Mouse (Mus musculus) C2C12 (cell line): ENCODE measurements around the gene Ppfia1. TPM values are rescaled to one million over a fixed set of nuclear protein-coding genes. Genes with fewer than 3 reads are reported as not detected.

ENCODE experiments used
- H3K27me3 ChIP-seq: one replicate; pipeline ENCODE4 v1.6.1; 2011; ENCODE audit not compliant: control insufficient read depth, insufficient read depth, insufficient read length
- H3K36me3 ChIP-seq: one replicate; pipeline ENCODE4 v1.6.1; 2011; ENCODE audit not compliant: control insufficient read depth, insufficient read depth
- H3K4me3 ChIP-seq: one replicate; pipeline ENCODE4 v1.5.1; 2011; ENCODE audit warnings: mild to moderate bottlenecking, control low read depth; ENCODE audit not compliant: poor library complexity, insufficient read depth, severe bottlenecking
- H3K79me2 ChIP-seq: one replicate; pipeline ENCODE4 v1.6.1; 2011; ENCODE audit not compliant: control insufficient read depth, insufficient read depth
- H3K79me3 ChIP-seq: one replicate; pipeline ENCODE4 v1.6.1; 2011; ENCODE audit warnings: low read depth, control low read depth
- H3ac ChIP-seq: one replicate; pipeline ENCODE3; 2011; ENCODE audit warnings: low read depth; ENCODE audit not compliant: control insufficient read depth, insufficient read length
- CEBPB ChIP-seq: IDR thresholded peaks from one replicate; pipeline ENCODE4 v1.6.1; 2011; ENCODE audit warnings: low read depth, mild to moderate bottlenecking, control low read depth, moderate library complexity
- CTCF ChIP-seq: IDR thresholded peaks from one replicate; pipeline ENCODE4 v1.5.1; 2011; ENCODE audit not compliant: control insufficient read depth, insufficient read depth, insufficient read length
- FOSL1 ChIP-seq: IDR thresholded peaks from one replicate; pipeline ENCODE4 v1.8.0; 2011; ENCODE audit warnings: mild to moderate bottlenecking, low read length; ENCODE audit not compliant: poor library complexity, insufficient read depth, severe bottlenecking
- MAX ChIP-seq: IDR thresholded peaks from one replicate; pipeline ENCODE4 v1.6.1; 2011; ENCODE audit warnings: mild to moderate bottlenecking, control low read depth
- MYOD1 ChIP-seq: IDR thresholded peaks from one replicate; pipeline ENCODE4 v1.6.1; 2011; ENCODE audit warnings: low read depth; ENCODE audit not compliant: control insufficient read depth, insufficient read length
- MYOG ChIP-seq: IDR thresholded peaks from one replicate; pipeline ENCODE4 v1.6.1; 2011; ENCODE audit not compliant: control insufficient read depth, insufficient read length; ENCODE audit errors: extremely low read depth
- USF1 ChIP-seq: IDR thresholded peaks from one replicate; pipeline ENCODE4 v1.6.1; 2011; ENCODE audit warnings: low read depth, mild to moderate bottlenecking, control low read depth, moderate library complexity
- polyA plus RNA-seq: library from polyadenylated mRNA; unstranded; fragments of >200 nt; fragmentation: generic; extraction: Trizol; gene quantifications from one replicate; pipeline ENCODE4 v1.2.1, GENCODE M21; 2012; ENCODE audit warnings: missing spikeins

Ppfia1 gene
- polyA plus RNA-seq, 1 experiment = 25.6 TPM

GRCm38 (mm10) chr7:144541351-144541750 is 12.2 kb downstream of the Ppfia1 start:
- Histone ChIP-seq H3K4me3 (no peak overlapping the region), H3K27me3 (no peaks in the 10 kb centered on the region), H3ac (no peak overlapping the region), H3K79me3 (peaks cover 44% of the 10 kb centered on the region), H3K36me3 (peaks cover 5% of the 10 kb centered on the region), H3K79me2 (peaks cover 89% of the 10 kb centered on the region)
- TF ChIP-seq FOSL1 = no peak
- TF ChIP-seq CTCF = no peak
- no peak for TF ChIP-seq MYOD1
- no peak for TF ChIP-seq MAX
- TF ChIP-seq USF1 = no peak
- no peak for TF ChIP-seq MYOG

GRCm38 (mm10) chr7:144539146-144539545 is 14.4 kb downstream of the Ppfia1 start:
- Histone ChIP-seq H3ac (no peak overlapping the region), H3K79me3 (peaks cover 41% of the 10 kb centered on the region), H3K36me3 (peaks cover 5% of the 10 kb centered on the region), H3K4me3 (no peak overlapping the region), H3K79me2 (peaks cover 89% of the 10 kb centered on the region), H3K27me3 (no peaks in the 10 kb centered on the region)
- no peak for TF ChIP-seq MYOD1
- TF ChIP-seq CEBPB = no peak
- TF ChIP-seq MYOG = no peak
- TF ChIP-seq CTCF = no peak

GRCm38 (mm10) chr7:144538030-144538644 is 15.4 kb downstream of the Ppfia1 start:
- no peak overlapping the region for H3K4me3 ChIP-seq
- H3K27me3 ChIP-seq = no peaks in the 10 kb centered on the region
- no peak overlapping the region for H3ac ChIP-seq
- TF ChIP-seq CEBPB (no peak), MYOD1 (no peak), FOSL1 (no peak), MAX (no peak), CTCF (no peak), USF1 (no peak), MYOG (no peak)
- peaks cover 36% of the 10 kb centered on the region for H3K79me3 ChIP-seq
- H3K36me3 ChIP-seq = peaks cover 5% of the 10 kb centered on the region
- H3K79me2 ChIP-seq = peaks cover 89% of the 10 kb centered on the region

GRCm38 (mm10) chr7:144536367-144536766 is 17.2 kb downstream of the Ppfia1 start:
- Histone ChIP-seq H3K27me3 (no peaks in the 10 kb centered on the region), H3K36me3 (peaks cover 5% of the 10 kb centered on the region), H3K79me2 (peaks cover 98% of the 10 kb centered on the region), H3K4me3 (no peak overlapping the region), H3ac (no peak overlapping the region), H3K79me3 (peaks cover 40% of the 10 kb centered on the region)
- TF ChIP-seq CEBPB = no peak

GRCm38 (mm10) chr7:144534773-144535172 is 18.8 kb downstream of the Ppfia1 start:
- Histone ChIP-seq H3K4me3 (no peak overlapping the region), H3K27me3 (no peaks in the 10 kb centered on the region), H3K79me2 (peaks cover 97% of the 10 kb centered on the region), H3ac (no peak overlapping the region), H3K36me3 (peaks cover 5% of the 10 kb centered on the region), H3K79me3 (peaks cover 38% of the 10 kb centered on the region)
- TF ChIP-seq USF1 (no peak), MYOG (no peak), MAX (no peak), FOSL1 (no peak), CTCF (no peak), CEBPB (no peak), MYOD1 (no peak)

- Histone ChIP-seq H3K27me3 (no peaks in the 10 kb centered on the region), H3K79me3 (peaks cover 28% of the 10 kb centered on the region), H3K4me3 (no peak overlapping the region), H3K36me3 (no peaks in the 10 kb centered on the region), H3ac (no peak overlapping the region), H3K79me2 (peaks cover 89% of the 10 kb centered on the region)
- TF ChIP-seq MAX (no peak), CTCF (no peak), CEBPB (no peak), MYOD1 (no peak), FOSL1 (no peak), MYOG (no peak), USF1 (no peak)
These were observed 21.7 kb downstream of the Ppfia1 start for GRCm38 (mm10) chr7:144531585-144532378.
